Mouse (Mus musculus) lung, adult 2 months (tissue): Measurements from ENCODE around the gene Fmc1.

ENCODE experiments used
- CTCF ChIP-seq: fragments of 200-500 bp; IDR thresholded peaks from 2 replicates; pipeline ENCODE4 v1.5.1; 2011; ENCODE audit warnings: mild to moderate bottlenecking, low read length, control low read depth; ENCODE audit not compliant: insufficient read depth
- POLR2A ChIP-seq: fragments of 200-500 bp; IDR thresholded peaks from 2 replicates; pipeline ENCODE4 v1.6.1; 2011; ENCODE audit warnings: low read depth, mild to moderate bottlenecking, control low read depth, low read length, borderline replicate concordance; ENCODE audit errors: extremely low read depth

DNA sequence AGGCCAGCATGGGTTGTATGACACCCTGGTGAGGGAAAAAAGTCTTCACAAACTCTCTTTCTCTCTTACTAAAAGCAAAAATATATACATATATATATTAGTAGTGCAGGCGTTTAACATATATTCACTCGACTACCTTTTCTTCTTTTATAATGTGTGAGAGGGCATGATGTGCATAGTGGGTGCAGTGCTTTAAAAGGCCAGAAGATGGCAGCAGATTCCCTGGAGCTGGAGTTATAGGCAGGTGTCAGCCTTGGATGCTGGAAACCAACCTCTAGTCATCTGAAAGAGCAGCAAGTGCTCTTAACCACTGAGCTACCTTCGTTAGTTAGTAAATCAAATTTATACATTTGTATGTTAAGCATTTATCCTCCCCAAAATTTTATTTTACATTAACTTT is 40.8 kb upstream of the Fmc1 start:
- TF ChIP-seq CTCF, result peak; percentile 73
- TF ChIP-seq POLR2A, result no peak
